Mouse (Mus musculus) right cerebral cortex, postnatal 10 days (tissue): ENCODE results near the gene Olfr248.
"Not testable (repeated sequence)": the region's sequence is repeated elsewhere in the genome, so short reads cannot be mapped to it uniquely, and the experiment has no call there.

Source experiments
- DNase-seq, 2 experiments: peaks; one replicate each; pipeline ENCODE4 v3.0.0; 2021; ENCODE audit warnings: low spot score in 2 of 2

Gene Olfr248

DNA sequence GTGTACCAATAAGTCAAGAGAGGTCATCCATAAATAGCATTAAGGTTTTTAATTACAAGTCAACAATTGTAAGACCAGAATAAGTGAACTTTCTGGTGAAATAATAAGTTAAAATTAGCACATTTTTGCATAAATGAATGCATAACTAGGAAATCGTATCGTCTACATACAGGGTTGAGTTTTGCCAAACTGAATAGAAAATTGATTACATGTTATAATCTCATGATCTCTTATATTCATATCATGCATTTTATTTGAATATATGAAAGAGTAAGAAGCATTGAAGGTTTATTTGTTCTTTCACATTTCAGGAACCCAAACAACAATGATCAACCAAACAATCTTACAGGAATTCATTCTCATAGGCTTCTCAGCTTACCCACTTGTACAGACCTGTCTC is at the start of gene Olfr248:
TSS of gene Olfr248 (plus strand) at position 301 of the 400 bp plus-strand sequence.
- no peak for DNase-seq

DNA sequence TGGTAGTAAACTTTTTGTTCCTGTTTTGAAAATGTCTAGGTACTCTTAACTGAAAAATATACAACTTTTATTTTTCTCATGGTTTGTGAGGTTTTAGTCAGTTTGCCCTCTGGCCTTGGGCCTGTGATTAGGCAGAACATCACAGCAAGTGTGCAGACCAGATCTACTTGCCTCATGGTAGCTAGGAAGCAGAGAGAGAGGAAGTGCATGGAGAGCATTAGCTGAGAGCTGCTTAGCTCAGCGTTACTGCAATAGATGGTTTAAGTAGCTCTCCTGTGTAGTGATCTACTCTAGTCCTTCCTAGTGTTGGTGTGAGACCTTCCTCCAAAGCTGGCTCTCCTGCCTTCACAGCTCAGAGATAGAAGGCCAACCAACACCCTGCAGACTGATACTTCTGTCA is 37.2 kb upstream of the Olfr248 start:
- not testable (repeated sequence) for DNase-seq

DNA sequence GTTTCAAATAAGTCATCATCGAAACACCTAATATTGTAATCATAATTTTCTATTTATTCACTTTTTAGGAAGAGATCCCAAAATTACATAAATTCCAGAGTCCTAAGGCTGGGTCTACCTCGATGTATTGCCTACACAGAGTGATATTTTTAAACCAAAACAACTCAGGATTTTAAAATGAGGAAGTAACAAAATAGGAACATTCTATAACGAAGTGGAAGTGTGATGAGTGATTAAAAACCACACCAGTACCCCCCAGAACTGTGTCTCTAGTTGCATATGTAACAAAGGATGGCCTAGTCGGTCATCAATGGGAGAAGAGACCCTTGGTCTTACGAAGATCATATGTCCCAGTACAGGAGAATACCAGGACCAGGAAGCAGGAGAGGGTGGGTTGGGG is 36.2 kb upstream of the Olfr248 start:
- no peak for DNase-seq

DNA sequence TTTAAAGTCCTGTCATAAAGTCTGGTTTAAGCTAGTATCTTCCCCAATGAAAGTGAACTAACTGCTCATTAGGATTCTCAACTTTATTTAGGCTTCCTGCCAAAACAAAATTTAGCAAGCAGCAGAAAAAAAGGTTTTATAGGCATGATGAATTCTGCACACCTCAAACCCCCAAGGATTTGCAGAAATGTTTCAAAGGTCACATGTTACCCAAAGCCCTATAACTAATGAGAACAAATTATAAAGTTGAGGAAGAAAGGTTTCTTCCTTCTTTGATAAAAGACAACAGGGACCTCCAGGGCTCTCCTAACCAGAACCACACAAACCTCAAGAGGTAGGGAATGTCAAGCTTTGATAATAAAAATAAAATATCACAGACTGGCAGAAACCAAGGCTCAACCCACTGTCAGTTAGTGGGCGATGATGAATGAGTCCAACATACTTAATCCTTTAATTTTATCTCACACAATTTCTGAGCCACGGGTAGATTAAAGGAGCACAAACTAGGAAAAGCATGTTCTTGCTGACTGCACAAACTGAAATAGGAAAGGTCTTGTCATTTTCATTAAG is 25.9 kb upstream of the Olfr248 start, which contains the start of gene Olfr417:
TSS of gene Olfr417 (plus strand) at position 241 of the 570 bp plus-strand sequence.
- DNase-seq: no peak

DNA sequence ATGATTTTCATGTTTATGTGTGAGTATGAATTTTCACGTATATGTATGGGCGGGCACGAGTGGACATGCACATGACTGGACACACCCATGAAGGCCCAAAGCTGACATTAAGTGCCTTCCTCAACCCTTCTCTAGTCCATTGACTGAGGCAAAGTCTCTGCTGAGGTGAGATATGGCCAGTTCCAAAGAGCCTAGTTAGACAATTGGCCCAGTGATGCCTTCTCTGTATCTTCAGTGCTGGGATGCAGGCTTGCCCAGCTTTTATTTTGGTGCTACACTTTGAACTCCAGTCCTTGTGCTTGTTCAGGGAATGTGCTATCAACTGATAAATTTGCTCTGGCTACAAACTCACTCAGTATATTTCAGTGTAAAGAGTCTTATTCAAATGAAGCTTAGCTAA is 17.0 kb upstream of the Olfr248 start:
- no peak for DNase-seq

DNA sequence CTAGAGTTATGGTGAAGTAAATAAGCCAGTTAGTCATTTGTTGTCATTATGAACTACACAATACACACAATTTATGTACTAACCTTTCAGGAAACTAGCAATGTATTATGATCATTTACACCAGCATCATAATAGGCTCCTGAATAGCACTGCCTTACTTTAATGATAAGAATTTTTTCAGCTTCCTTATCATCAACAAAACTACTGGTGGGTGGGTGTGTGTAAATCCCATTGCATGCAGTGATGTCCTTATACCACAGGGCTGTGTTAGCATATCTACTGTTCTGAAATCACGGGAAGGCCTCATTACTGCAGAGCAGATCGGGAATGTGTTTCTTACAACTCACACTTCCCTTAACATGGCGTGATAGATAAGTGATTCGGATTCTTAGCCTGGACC is 32.1 kb downstream of the Olfr248 start:
- no peak for DNase-seq

DNA sequence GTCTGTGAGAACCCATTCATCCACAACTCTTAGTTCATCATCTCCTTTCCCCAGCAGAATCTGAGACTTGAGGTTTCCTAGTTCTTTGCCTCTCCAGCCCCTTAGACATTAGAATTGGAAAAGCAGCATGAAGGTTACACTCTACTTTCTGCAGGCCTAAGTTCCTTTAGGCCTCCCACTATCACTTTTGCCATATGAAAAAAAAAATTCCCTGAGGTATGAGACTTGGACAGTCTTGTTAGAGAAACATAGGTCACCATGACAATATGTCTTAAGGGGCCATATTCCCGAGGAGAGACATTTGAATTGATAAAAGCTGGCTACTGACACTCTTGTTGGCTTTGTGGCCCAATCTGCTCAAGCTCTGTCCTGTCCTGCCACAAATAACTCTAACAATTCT is 32.9 kb downstream of the Olfr248 start, which contains the start of gene Olfr414:
TSS of gene Olfr414 (plus strand) at position 301 of the 400 bp plus-strand sequence.
- DNase-seq: no peak

DNA sequence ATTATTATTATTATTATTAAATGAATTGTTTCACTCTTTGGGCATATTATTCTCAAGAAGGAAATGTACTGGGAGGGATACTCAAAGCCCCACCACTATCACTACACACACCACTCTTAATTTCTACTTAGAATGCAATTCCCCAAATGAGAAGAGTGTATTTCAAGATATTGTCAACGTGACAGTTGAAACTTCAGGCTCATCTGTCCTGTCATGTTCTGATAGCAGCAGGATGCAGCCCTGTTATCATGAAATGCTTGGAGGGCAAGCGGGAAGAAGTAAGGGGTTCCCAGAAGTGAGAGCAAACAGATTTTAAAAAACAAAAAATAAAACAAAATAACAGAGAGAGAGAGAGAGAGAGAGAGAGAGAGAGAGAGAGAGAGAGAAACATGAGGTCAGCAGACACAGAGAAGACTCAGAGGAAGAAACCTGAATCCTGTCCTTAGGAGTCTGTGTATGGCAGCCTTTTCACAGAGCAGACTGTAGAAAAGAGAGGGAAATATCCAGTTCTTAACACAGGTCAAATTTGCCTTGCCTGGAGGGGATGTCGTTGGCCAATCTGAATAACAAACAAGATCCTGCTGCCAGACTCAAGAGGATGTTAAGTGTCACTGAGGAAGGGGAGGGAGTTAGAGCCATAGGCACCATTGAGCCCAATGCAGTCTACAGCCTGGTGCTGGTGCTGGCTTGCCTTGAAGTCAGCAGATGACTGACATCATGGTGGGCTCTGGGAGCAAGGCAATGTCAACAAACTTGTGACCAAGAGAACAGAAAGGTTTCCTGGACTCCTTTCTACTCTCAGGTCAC is 35.5 kb downstream of the Olfr248 start:
- no peak for DNase-seq

DNA sequence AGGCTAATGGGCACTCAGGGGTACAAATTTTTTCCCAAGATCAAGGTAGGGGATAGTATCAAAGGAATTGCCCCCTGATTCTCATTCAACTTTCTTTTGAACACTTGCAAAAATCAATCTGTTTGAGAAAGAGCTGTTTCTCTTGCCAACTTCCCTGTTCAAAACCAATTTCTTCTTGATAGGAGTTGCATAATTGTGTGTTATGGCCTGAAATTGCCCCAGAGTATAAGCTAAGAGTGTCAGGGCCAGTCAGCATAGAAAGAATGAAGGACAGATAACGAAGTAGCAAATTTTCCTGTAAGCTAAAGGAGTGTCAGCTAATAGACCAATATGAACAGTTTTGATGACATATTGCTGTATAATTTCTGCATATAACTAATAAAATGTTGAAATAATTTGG is 36.6 kb downstream of the Olfr248 start:
- DNase-seq: no peak

DNA sequence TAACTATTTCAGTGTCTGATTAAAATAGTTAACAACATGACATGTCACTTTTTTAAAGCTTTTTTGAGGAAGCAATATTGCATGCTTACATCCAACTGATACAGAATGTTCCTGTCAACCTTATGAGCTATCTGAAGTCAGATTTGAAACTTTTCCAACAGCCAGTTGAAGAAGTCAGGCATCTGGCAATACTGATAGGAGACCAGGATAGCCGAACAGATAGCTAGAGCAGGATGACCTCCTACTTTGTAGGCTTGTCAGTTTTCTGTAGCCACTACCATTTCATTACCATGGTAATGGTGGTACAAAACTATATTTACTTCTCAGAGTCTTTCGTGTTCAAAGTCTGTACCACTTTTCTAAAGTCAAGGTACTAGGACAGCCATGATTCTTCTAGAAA is 37.6 kb downstream of the Olfr248 start:
- DNase-seq: no peak

DNA sequence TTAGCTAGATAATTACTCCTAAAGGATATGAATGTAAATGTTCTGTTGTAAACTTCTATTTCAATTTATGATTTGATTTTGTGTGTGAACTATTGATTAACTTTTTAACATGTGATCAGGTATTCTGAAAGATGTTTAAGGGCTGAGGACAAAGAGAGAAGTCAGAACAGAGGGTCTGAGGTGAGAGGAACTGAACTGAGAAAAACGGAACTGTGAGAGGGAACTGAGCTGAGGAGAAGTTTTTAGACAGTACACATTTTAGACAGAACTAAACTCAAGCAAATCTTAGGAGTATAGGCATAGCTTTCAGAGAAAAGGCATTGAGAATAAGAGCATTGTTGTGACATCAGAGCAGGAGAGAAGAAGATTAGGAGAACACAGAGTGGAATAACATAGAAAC is 43.3 kb downstream of the Olfr248 start:
- no peak for DNase-seq
